Mouse (Mus musculus) cerebellum, adult 9-10 months (tissue): ENCODE measurements around the gene Ifrd2.
A peak's percentile ranks its signal among the peaks of the same experiment; 100 is the strongest.

Experiments used
- DNase-seq: peaks from one replicate; pipeline ENCODE4 v3.0.0; 2022

Gene Ifrd2

GRCm38 (mm10) chr9:107586974-107587832 lies at the start of gene Ifrd2:
Gene Ifrd2 (plus strand): TSS chr9:107587642.
- peak; percentile 99 for DNase-seq

GRCm38 (mm10) chr9:107538231-107538630 lies 49.2 kb upstream of the Ifrd2 start:
- no peak for DNase-seq

- DNase-seq: no peak
These were observed 48.7 kb upstream of the Ifrd2 start for GRCm38 (mm10) chr9:107538711-107539110.

GRCm38 (mm10) chr9:107539940-107540339 lies 47.5 kb upstream of the Ifrd2 start:
- DNase-seq: no peak

- no peak for DNase-seq
These were observed 47.0 kb upstream of the Ifrd2 start for GRCm38 (mm10) chr9:107540420-107540819.

- no peak for DNase-seq
These were observed 46.4 kb upstream of the Ifrd2 start for GRCm38 (mm10) chr9:107541005-107541404.

- peak; percentile 94 for DNase-seq
These were observed 45.7 kb upstream of the Ifrd2 start, which contains the start of the genes Cyb561d2 and Nprl2 for GRCm38 (mm10) chr9:107541474-107542351. Gene Cyb561d2 (minus strand): TSS chr9:107542193. Gene Nprl2 (plus strand): TSS chr9:107542226.

GRCm38 (mm10) chr9:107542352-107542686 lies 45.1 kb upstream of the Ifrd2 start:
- DNase-seq: no peak

- peak; percentile 63 for DNase-seq
These were observed 44.7 kb upstream of the Ifrd2 start for GRCm38 (mm10) chr9:107542721-107543120.

- DNase-seq: no peak
These were observed 44.1 kb upstream of the Ifrd2 start for GRCm38 (mm10) chr9:107543299-107543698.

- peak; percentile 59 for DNase-seq
These were observed 43.2 kb upstream of the Ifrd2 start for GRCm38 (mm10) chr9:107544196-107544700.

GRCm38 (mm10) chr9:107544729-107545128 lies 42.7 kb upstream of the Ifrd2 start:
- peak; percentile 63 for DNase-seq

- no peak for DNase-seq
These were observed 42.2 kb upstream of the Ifrd2 start for GRCm38 (mm10) chr9:107545199-107545598.

- peak; percentile 86 for DNase-seq
These were observed 41.8 kb upstream of the Ifrd2 start for GRCm38 (mm10) chr9:107545602-107546001.

- DNase-seq: peak; percentile 51
These were observed 40.4 kb upstream of the Ifrd2 start, which contains the start of gene Zmynd10 for GRCm38 (mm10) chr9:107547026-107547425. Gene Zmynd10 (plus strand): TSS chr9:107547298.

- no peak for DNase-seq
These were observed 39.5 kb upstream of the Ifrd2 start for GRCm38 (mm10) chr9:107547957-107548356.

- peak; percentile 50 for DNase-seq
These were observed 38.6 kb upstream of the Ifrd2 start for GRCm38 (mm10) chr9:107548820-107549219.

- no peak for DNase-seq
These were observed 38.0 kb upstream of the Ifrd2 start for GRCm38 (mm10) chr9:107549297-107550074.

GRCm38 (mm10) chr9:107550491-107551116 lies 36.8 kb upstream of the Ifrd2 start:
- DNase-seq: peak; percentile 53

GRCm38 (mm10) chr9:107551117-107551889 lies 36.1 kb upstream of the Ifrd2 start, which contains the start of gene Rassf1:
Gene Rassf1 (plus strand): TSS chr9:107551555.
- DNase-seq: peak; percentile 60

- peak; percentile 48 for DNase-seq
These were observed 35.5 kb upstream of the Ifrd2 start for GRCm38 (mm10) chr9:107551890-107552355.
